Mouse (Mus musculus): ENCODE measurements around the gene Fam173a. TPM values are rescaled to one million over a fixed set of nuclear protein-coding genes. Genes with fewer than 3 reads are reported as not detected.
"Not testable (repeated sequence)": the region's sequence is repeated elsewhere in the genome, so short reads cannot be mapped to it uniquely, and the experiment has no call there.

Gene Fam173a
- polyA plus RNA-seq, 1 experiment from 2014 or later, result 116 TPM

DNA sequence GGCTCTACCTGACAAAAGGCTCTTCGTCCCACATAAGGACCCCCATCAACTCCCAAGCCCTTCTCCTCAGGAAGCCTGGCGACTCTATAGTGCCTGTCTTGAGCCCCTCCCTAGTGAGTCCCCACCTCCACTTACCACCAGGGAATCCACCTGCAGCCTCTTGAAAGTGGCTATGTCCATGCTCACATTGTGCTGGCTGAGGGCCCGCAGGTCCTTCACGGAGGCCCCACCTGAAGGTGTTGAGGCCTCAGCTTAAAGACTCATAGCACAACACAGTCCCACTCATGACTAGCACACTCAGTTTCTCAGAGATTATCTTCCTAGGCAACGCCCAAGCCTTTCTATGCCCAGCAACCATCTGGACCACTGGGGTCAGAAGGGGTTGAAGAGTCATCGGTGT, 43.4 kb downstream of the Fam173a start:
- Histone ChIP-seq H3K27me3 (replicated peaks; ENCODE audit: insufficient read depth, low read length) (no peaks in the 10 kb centered on the region), H3K27ac (ENCODE audit: low read length) (peak overlapping the region; percentile 81), H3K36me3 (ENCODE audit: insufficient read depth, low read length) (no peaks in the 10 kb centered on the region), H3K4me1 (ENCODE audit: insufficient read depth, low read depth, low read length) (peaks cover 6% of the 10 kb centered on the region; the same call in 1 of the 2 replicates), H3K4me2 (replicated peaks; ENCODE audit: low read depth, low read length) (no peak overlapping the region), H3K9ac (replicated peaks; ENCODE audit: low read depth) (no peak overlapping the region), H3K9me3 (ENCODE audit: low read length) (no peaks in the 10 kb centered on the region), H3K4me3 (ENCODE audit: low read depth, low read length) (no peak overlapping the region)
- 57% methylated on average over 6 of the region's 6 CpGs for WGBS
- DNase-seq (ENCODE audit: low spot score) (peak; percentile 64), ATAC-seq (peak; percentile 79)
- no peak for TF ChIP-seq CTCF (IDR thresholded peaks at IDR 0.05)
- TF ChIP-seq EP300 (IDR thresholded peaks at IDR 0.05), result peak; percentile 54; the same call in 1 of the 2 replicates

DNA sequence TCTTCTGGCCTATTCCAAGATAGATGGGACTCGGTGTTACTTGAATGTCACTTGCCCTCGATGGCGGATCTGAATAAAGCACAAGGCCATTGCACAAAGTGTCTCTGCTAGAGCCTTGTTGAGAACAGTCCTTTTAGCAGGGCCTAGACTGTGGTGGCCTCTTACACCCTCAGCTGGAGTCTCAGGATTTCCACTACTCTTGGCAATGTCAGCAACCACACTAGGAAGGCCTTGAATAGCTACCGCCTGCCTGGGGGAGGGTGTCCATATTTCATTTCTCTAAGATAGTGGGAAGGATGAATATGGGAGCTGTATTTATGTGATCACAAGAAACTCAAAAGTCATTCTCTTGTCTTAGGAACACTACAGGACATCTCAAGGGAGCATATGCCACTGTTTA, 44.5 kb downstream of the Fam173a start:
- no peaks in the 10 kb centered on the region for H3K27me3 ChIP-seq (replicated peaks; ENCODE audit: insufficient read depth, low read length)
- no peaks in the 10 kb centered on the region for H3K36me3 ChIP-seq (ENCODE audit: insufficient read depth, low read length)
- DNase-seq (ENCODE audit: low spot score) (no peak), ATAC-seq (no peak)
- no peak overlapping the region for H3K4me2 ChIP-seq (replicated peaks; ENCODE audit: low read depth, low read length)
- WGBS, result 84% methylated on average over 4 of the region's 4 CpGs
- H3K4me1 ChIP-seq (ENCODE audit: insufficient read depth, low read depth, low read length), result peaks cover 6% of the 10 kb centered on the region; the same call in 1 of the 2 replicates
- H3K4me3 ChIP-seq (ENCODE audit: low read depth, low read length), result no peak overlapping the region
- peak overlapping the region; percentile 57; the same call in 1 of the 2 replicates for H3K27ac ChIP-seq (ENCODE audit: low read length)
- no peak overlapping the region for H3K9ac ChIP-seq (replicated peaks; ENCODE audit: low read depth)
- H3K9me3 ChIP-seq (ENCODE audit: low read length), result no peaks in the 10 kb centered on the region
- no peak for TF ChIP-seq CTCF (IDR thresholded peaks at IDR 0.05)
- TF ChIP-seq EP300 (IDR thresholded peaks at IDR 0.05), result no peak

GRCm38 (mm10) chr17:25744311-25744710, 48.4 kb downstream of the Fam173a start:
- Histone ChIP-seq H3K4me1 (ENCODE audit: insufficient read depth, low read depth, low read length) (peaks cover 6% of the 10 kb centered on the region; the same call in 1 of the 2 replicates), H3K4me2 (replicated peaks; ENCODE audit: low read depth, low read length) (no peak overlapping the region), H3K27me3 (replicated peaks; ENCODE audit: insufficient read depth, low read length) (no peaks in the 10 kb centered on the region), H3K27ac (ENCODE audit: low read length) (no peak overlapping the region), H3K36me3 (ENCODE audit: insufficient read depth, low read length) (no peaks in the 10 kb centered on the region), H3K4me3 (ENCODE audit: low read depth, low read length) (no peak overlapping the region), H3K9ac (replicated peaks; ENCODE audit: low read depth) (no peak overlapping the region), H3K9me3 (ENCODE audit: low read length) (no peaks in the 10 kb centered on the region)
- WGBS, result 72% methylated on average over 10 of the region's 10 CpGs
- TF ChIP-seq CTCF (IDR thresholded peaks at IDR 0.05) (no peak), EP300 (IDR thresholded peaks at IDR 0.05) (no peak)
- DNase-seq (ENCODE audit: low spot score), result no peak
- no peak for ATAC-seq

- ATAC-seq, result 0 out of 2 replicates have a peak, but pooled peaks have one; percentile 38
- WGBS, result 70% methylated on average over 8 of the region's 9 CpGs
- Histone ChIP-seq H3K4me3 (ENCODE audit: low read depth, low read length) (no peak overlapping the region), H3K36me3 (ENCODE audit: insufficient read depth, low read length) (no peaks in the 10 kb centered on the region), H3K9me3 (ENCODE audit: low read length) (no peaks in the 10 kb centered on the region), H3K27ac (ENCODE audit: low read length) (no peak overlapping the region), H3K9ac (replicated peaks; ENCODE audit: low read depth) (no peak overlapping the region), H3K27me3 (replicated peaks; ENCODE audit: insufficient read depth, low read length) (no peaks in the 10 kb centered on the region), H3K4me1 (ENCODE audit: insufficient read depth, low read depth, low read length) (peaks cover 6% of the 10 kb centered on the region; the same call in 1 of the 2 replicates), H3K4me2 (replicated peaks; ENCODE audit: low read depth, low read length) (no peak overlapping the region)
- DNase-seq (ENCODE audit: low spot score), result no peak
- TF ChIP-seq EP300 (IDR thresholded peaks at IDR 0.05) (no peak), CTCF (IDR thresholded peaks at IDR 0.05) (no peak)
Measured at GRCm38 (mm10) chr17:25743831-25744230, 48.9 kb downstream of the Fam173a start.

DNA sequence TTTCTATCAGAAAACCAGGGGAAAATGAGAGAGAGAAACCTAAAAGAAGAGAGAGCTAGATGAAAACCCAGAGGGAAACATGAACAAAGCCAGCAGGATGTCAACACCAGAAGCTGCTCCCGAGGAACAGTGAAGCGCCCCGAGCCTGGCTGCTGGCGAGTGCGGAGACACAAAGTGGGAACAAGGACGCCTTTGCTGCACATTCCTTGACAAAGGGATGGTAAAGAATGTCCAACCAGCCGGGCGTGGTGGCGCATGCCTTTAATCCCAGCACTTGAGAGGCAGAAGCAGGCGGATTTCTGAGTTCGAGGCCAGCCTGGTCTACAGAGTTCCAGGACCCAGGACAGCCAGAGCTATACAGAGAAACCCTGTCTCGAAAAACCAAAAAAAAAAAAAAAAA, 51.2 kb downstream of the Fam173a start:
- WGBS, result 69% methylated on average over 12 of the region's 12 CpGs
- H3K9me3 ChIP-seq (ENCODE audit: low read length); H3K27me3 ChIP-seq (replicated peaks; ENCODE audit: insufficient read depth, low read length); H3K4me1 ChIP-seq (ENCODE audit: insufficient read depth, low read depth, low read length); H3K9ac ChIP-seq (replicated peaks; ENCODE audit: low read depth); H3K4me2 ChIP-seq (replicated peaks; ENCODE audit: low read depth, low read length); ATAC-seq; H3K27ac ChIP-seq (ENCODE audit: low read length); H3K36me3 ChIP-seq (ENCODE audit: insufficient read depth, low read length); DNase-seq (ENCODE audit: low spot score); H3K4me3 ChIP-seq (ENCODE audit: low read depth, low read length): not testable (repeated sequence)

Small RNAs within 50 kb of the gene (microRNA-seq; reads per million reads assigned to microRNA genes)
- gene Gm25083, result not detected
- not detected for gene Mir3082
- gene Mir6966, result not detected

Other genes starting within 250 kb of the Fam173a start
- 0.19 and 0.24 TPM in 2 replicates for gene Sox8, start 222.2 kb downstream of the Fam173a start, polyA plus RNA-seq (2015; fragmentation: Nextera tagmentation; extraction: Ambion mirVana)
- gene Lmf1, start 213.8 kb downstream of the Fam173a start, polyA plus RNA-seq (2015; fragmentation: Nextera tagmentation; extraction: Ambion mirVana), result 16.5 and 16.6 TPM in 2 replicates
- gene Gng13, start 75.7 kb downstream of the Fam173a start, polyA plus RNA-seq (2015; fragmentation: Nextera tagmentation; extraction: Ambion mirVana), result 3.8 and 4.4 TPM in 2 replicates
- gene Chtf18, start 65.5 kb downstream of the Fam173a start, polyA plus RNA-seq (2015; fragmentation: Nextera tagmentation; extraction: Ambion mirVana), result 1.6 and 2.6 TPM in 2 replicates
- gene Rpusd1, start 65.2 kb downstream of the Fam173a start, polyA plus RNA-seq (2015; fragmentation: Nextera tagmentation; extraction: Ambion mirVana), result 15.2 and 18.1 TPM in 2 replicates
- 1.0 and 1.9 TPM in 2 replicates for gene Mslnl, start 56.9 kb downstream of the Fam173a start, polyA plus RNA-seq (2015; fragmentation: Nextera tagmentation; extraction: Ambion mirVana)
- gene Msln, start 38.5 kb downstream of the Fam173a start, polyA plus RNA-seq (2015; fragmentation: Nextera tagmentation; extraction: Ambion mirVana), result 584 and 630 TPM in 2 replicates
- gene Narfl, start 19.1 kb downstream of the Fam173a start, polyA plus RNA-seq (2015; fragmentation: Nextera tagmentation; extraction: Ambion mirVana), result 23.8 and 24.1 TPM in 2 replicates
- 42.7 and 45.4 TPM in 2 replicates for gene Haghl, start 7.2 kb downstream of the Fam173a start, polyA plus RNA-seq (2015; fragmentation: Nextera tagmentation; extraction: Ambion mirVana)
- gene Ccdc78, start 6.3 kb downstream of the Fam173a start, polyA plus RNA-seq (2015; fragmentation: Nextera tagmentation; extraction: Ambion mirVana), result 5.8 and 7.7 TPM in 2 replicates
- gene AC134908.4, start 2.8 kb upstream of the Fam173a start, polyA plus RNA-seq (2015; fragmentation: Nextera tagmentation; extraction: Ambion mirVana), result not detected in 2 replicates
- gene Metrn, start 4.2 kb upstream of the Fam173a start, polyA plus RNA-seq (2015; fragmentation: Nextera tagmentation; extraction: Ambion mirVana), result 19.1 and 20.9 TPM in 2 replicates
- 0.43 and 0.70 TPM in 2 replicates for gene Fbxl16, start 16.2 kb upstream of the Fam173a start, polyA plus RNA-seq (2015; fragmentation: Nextera tagmentation; extraction: Ambion mirVana)
- 14.9 and 15.0 TPM in 2 replicates for gene Wdr24, start 30.7 kb upstream of the Fam173a start, polyA plus RNA-seq (2015; fragmentation: Nextera tagmentation; extraction: Ambion mirVana)
- 27.3 and 28.0 TPM in 2 replicates for gene Jmjd8, start 36.0 kb upstream of the Fam173a start, polyA plus RNA-seq (2015; fragmentation: Nextera tagmentation; extraction: Ambion mirVana)
- gene Stub1, start 40.5 kb upstream of the Fam173a start, polyA plus RNA-seq (2015; fragmentation: Nextera tagmentation; extraction: Ambion mirVana), result 196 and 198 TPM in 2 replicates
- 1.4 and 1.7 TPM in 2 replicates for gene Rhbdl1, start 44.4 kb upstream of the Fam173a start, polyA plus RNA-seq (2015; fragmentation: Nextera tagmentation; extraction: Ambion mirVana)
- gene Gm20683, start 48.9 kb upstream of the Fam173a start, polyA plus RNA-seq (2015; fragmentation: Nextera tagmentation; extraction: Ambion mirVana), result 0.86 and 1.1 TPM in 2 replicates
- gene Rhot2, start 52.0 kb upstream of the Fam173a start, polyA plus RNA-seq (2015; fragmentation: Nextera tagmentation; extraction: Ambion mirVana), result 9.9 and 10.3 TPM in 2 replicates
- 5.6 and 5.8 TPM in 2 replicates for gene Wdr90, start 68.6 kb upstream of the Fam173a start, polyA plus RNA-seq (2015; fragmentation: Nextera tagmentation; extraction: Ambion mirVana)
- gene Mcrip2, start 75.9 kb upstream of the Fam173a start, polyA plus RNA-seq (2015; fragmentation: Nextera tagmentation; extraction: Ambion mirVana), result 16.5 and 19.5 TPM in 2 replicates
- gene Mettl26, start 82.2 kb upstream of the Fam173a start, polyA plus RNA-seq (2015; fragmentation: Nextera tagmentation; extraction: Ambion mirVana), result 48.7 and 50.7 TPM in 2 replicates
- 0.24 and 0.26 TPM in 2 replicates for gene Wfikkn1, start 88.0 kb upstream of the Fam173a start, polyA plus RNA-seq (2015; fragmentation: Nextera tagmentation; extraction: Ambion mirVana)
- 19.3 and 21.7 TPM in 2 replicates for gene Rab40c, start 126.8 kb upstream of the Fam173a start, polyA plus RNA-seq (2015; fragmentation: Nextera tagmentation; extraction: Ambion mirVana)
- 36.9 and 37.5 TPM in 2 replicates for gene Pigq, start 152.0 kb upstream of the Fam173a start, polyA plus RNA-seq (2015; fragmentation: Nextera tagmentation; extraction: Ambion mirVana)
- 4.5 and 4.9 TPM in 2 replicates for gene Nhlrc4, start 152.1 kb upstream of the Fam173a start, polyA plus RNA-seq (2015; fragmentation: Nextera tagmentation; extraction: Ambion mirVana)
- not detected in 2 replicates for gene A930017K11Rik, start 159.7 kb upstream of the Fam173a start, polyA plus RNA-seq (2015; fragmentation: Nextera tagmentation; extraction: Ambion mirVana)
- 12.7 and 13.9 TPM in 2 replicates for gene Capn15, start 192.9 kb upstream of the Fam173a start, polyA plus RNA-seq (2015; fragmentation: Nextera tagmentation; extraction: Ambion mirVana)